Mouse (Mus musculus) retina, embryonic 14.5 days (tissue): Measurements from ENCODE around the gene March10.

Experiments
- DNase-seq: peaks from one replicate; pipeline ENCODE4 v3.0.0-alpha.2; 2015; ENCODE audit warnings: low spot score

March10 gene

DNA sequence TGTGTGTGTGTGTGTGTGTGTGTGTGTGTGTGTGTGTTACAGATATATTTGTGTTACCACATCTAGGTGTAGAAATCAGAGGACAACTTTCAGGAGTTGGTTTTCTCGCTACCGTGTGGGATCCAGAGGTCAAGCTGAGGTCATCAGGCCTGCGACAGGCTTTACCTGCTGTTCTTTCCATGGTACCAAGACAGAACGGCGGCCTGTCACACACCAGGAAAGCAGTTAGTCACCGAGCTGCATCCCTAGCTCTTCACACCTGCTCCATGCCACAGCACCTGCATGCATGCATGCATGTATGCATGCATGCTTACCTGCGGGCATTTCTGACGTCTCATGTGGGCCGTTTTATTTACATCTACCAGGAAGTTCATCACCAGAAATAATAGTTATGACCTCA, 9.0 kb upstream of the March10 start:
- no peak for DNase-seq

DNA sequence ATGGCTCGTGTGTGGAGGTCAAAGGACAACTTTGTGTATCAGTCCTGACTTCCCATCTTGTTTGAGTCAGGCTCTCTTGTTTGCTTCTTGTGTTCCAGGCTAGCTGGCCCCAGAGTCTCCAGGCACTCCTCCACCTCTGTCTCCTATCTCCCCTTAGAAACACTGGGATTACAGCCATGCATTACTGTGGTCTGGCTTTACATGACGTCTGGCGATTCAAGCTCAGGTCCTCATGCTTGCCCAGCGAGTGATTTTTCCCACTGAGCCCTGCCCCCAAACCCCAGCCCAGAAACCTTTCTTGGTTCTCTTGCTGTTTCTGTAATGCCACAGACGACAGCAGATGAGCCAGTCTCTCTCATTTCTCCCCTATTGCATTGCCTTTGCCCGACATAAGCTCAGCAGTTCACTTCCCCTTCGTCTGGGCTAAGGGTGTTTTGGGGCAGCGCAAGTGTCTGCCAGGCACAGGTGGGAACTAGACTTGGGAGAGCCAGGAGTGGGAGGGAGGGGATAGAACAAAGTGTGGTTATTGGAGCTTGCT, 8.0 kb upstream of the March10 start:
- no peak for DNase-seq

DNA sequence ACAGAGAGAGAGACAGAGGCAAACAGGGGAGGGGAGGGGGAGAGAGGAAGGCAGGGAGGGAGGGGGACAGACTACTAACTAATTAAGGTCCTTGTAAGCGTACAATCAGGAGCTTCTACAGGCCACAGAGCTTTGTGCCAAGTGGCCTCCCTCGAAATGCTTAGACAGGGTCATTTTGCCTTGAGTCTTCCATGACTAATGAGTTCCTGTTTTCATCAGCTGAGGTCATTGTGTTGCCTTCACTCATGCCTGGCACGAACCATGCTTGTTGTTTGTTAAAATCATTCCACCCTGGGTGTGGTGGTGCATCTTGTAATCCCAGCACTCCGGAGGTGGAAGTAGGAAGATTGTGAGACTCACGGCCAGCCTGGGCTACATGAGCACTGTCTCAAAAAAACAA, 3.4 kb upstream of the March10 start:
- no peak for DNase-seq

DNA sequence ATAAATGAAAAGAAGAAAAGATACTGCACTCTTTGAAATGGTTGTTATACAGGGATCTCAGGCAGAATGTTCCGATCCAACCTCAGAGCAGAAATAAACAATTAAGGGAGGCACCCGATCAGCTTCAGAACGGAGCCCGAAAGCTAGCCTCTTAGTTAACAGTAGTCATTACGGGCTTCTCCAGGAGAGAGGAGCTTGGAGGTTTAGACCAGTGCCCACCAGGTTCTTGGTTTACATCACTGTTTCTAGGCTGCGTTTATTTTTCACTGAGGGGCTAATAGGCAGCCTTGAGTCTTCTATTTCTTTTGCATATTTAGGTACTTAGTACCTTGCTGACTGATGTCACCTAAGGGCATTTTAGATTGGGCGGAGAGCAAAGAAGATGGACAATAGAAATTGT, 506 bp upstream of the March10 start:
- no peak for DNase-seq

DNA sequence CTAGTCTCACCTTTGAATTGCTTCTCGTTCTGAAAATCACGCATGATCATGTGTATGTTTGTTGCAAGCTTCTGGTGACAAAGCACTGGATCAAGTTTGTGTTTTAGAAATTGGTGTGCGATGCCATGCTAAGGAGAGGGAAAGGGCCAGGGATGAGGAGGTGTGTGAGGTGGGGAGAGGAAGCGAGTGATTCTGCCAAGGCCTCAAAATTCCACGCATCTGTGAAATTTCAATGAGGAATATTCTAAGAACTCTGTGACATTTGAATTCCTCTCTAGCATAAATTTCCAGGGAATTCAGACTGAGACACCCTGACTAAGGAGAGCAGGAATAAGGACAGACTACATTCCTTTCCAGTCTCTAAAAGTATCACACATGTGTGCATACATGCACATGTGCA, 1.4 kb downstream of the March10 start:
- DNase-seq: no peak

DNA sequence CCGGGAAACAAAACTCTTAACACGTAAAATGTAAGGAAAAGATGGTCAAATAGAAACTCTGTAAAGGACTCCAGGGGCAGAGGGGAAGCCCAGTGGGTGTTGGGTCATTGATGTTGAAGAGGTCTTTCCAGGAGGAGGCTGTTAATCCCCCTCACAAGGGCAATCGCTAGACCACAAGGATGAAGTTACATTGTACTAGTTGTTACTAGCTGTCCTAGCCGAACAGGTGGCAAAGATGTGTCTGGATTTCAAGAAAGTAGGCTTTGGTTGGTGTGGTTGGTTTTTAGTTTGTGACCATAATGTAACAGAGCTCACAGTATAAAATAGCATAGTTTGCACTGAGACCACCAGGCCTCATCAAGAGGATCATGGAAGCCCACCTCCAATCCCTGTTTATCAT, 3.5 kb downstream of the March10 start:
- DNase-seq: no peak

DNA sequence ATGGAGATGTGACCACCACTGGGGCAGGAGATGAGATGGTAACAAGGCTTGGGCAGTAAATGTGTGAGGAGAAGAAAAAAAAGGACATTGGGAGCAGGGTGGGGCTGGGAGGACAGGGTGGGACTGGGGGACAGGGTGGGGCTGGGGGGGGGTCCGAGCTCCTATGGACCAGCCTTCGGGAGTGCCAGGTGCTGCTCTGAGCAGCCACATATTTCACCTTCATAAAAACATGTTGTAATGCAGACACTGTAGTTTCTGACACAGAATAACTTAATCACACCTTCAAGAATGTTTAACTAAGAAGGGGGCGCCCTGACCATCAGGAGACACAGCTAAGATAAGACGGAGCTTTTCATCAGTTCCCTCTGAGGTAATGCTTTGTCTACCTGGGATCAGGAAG, 4.0 kb downstream of the March10 start:
- no peak for DNase-seq

DNA sequence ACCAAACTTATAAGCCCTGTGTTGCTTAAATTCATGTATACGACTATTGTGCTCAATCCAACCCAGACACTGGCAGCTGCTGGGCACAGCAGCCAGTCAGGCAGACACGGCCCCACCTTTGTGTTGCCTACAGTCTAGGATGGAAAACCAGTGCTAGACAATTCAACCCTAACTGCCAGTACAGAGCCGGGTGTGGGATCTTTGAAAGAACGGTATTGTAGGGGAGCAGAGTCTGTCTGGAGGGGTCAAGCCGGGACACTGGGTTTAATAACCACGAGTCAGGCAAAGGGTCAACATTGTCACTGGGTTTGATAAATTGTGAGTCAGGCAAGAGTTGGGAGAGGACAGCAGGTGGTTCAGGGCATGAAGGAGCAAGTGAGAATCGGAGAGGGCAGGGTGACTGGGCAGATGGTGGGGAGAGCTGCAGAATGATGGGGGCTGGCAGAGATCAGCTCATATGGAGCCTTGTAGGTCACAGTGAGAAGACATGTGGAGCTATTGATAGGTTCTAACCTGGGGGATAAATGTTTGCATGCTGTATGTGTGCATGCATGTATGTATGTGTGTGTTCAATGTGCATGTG, 4.9 kb downstream of the March10 start:
- DNase-seq: no peak

DNA sequence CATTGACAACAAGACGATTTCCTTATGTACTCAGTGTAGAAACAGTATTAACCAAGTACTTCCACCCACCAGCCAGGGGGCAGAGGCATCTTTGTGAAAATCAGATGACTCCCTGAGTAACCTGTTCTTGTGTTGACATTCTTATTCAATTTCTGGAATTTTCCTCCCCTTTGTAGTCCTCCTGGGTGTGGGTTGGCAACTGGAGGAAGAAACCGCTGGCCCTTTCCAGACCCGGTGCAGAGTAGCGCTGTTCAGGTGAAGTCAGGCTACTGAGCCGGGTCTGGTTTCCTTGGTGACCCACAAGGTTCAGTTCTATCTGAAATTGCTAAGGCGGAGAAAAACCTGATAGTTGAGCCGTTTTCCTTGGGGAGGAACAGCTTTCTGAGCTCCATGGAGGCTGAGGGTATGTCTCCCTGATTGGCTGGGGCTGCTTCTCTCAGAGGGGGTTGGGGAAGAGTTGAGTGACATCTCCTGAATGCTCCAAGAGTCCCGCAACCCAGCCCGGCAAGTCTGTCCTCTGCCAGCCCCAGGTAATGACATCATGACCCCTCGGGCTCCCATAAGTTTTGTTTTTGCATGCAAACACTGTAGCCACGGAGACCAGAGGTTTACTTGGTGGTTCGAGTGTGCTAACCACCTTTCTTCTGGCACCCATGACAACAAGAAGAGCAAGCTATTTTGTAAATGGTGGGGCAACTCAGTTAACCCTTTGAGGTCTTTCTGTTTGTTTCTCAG, 6.8 kb downstream of the March10 start:
- DNase-seq: no peak

DNA sequence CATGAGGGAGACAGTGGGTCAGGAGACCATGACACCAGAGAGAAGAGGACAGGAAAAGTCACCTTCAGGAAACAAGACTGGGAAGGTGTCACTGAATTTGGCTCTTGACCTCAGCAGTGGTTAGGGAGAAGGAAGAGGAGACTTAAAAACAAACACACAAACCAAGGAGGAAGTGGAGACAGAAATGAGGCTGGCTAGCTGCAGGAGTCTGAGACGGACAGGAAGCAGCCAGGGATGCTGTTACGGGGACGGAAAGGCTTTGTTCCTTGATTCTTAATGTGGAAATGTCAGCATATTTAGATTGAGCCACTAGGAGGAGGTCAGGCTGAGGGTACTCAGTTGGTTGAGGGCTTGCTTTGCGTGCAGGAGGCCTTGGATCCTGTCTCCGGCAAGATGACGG, 8.9 kb downstream of the March10 start:
- DNase-seq: no peak

DNA sequence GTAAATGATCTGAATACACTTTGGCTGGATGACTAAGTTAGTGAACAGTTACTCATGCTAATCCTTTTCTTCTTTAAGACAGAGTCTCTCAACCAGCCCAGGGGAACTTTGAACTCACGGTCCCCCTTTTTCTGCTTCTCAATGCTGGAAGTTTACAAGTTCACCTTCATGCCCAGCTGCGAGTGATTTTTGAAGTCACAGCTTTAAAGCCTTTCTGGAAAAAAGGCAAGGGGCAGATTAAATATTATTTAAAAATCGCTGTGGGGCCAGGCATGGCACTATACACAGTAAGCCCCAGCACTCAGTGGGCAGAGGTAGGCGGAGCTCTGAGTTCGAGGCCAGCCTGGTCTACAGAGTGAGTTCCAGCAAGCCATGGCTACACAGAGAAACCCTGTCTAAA, 10.3 kb downstream of the March10 start:
- no peak for DNase-seq

DNA sequence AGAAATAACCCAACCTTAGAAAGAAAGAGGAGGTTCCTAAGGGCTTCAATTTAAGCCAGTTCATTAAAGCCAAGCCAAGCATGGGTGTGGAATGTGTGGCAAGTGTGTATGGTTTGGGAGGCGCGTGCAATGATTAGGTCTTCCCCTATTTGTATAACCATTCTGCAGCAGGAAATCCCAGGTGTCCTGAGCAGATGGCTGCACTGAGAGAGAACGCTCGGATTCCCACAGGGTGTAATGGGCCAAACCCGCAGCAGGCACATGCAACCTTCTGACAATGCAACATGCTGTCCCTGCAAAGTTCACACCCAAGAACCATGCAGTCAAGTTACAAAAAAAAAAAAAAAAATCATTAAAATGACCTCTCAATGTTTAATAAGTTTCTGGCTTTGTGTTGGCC, 10.8 kb downstream of the March10 start:
- DNase-seq: no peak

DNA sequence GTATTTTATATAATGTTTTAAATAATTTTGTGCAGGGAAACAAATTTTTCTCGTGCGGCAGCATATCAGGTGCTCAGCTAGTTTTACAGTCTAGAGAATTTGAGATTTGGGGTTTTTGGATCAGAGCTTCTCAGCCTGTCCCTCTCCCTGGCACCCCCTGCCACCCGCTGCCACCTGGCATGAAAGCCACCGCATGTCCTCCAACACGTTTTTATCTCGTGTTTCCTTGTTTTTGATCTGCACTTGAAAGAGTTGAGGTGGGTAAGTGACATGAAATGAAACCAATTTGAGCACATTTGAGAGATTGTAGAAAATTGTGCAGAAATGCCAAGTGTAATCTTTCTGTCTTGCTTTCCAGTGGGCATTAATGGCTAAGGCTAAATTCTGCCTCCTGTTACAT, 11.6 kb downstream of the March10 start:
- no peak for DNase-seq

DNA sequence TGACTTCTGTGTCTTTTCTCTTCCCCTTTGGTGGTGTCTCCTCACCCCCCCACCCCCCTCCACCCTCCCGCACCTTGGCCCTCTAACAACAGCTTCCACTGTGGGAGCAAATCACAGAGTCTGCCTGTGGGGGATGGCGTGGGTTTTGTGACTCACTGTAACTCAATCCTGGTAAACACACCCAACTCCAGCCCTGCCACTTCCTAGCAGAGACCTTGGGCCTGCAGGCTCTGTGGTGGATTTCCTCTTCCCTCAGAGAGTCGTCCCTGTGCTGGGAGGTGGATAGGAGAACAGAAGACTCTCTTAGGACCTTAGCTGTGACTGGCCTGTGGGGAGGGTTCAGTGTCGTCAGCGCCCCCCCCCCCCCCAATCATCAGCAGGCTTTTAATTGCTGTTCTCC, 13.0 kb downstream of the March10 start:
- no peak for DNase-seq

DNA sequence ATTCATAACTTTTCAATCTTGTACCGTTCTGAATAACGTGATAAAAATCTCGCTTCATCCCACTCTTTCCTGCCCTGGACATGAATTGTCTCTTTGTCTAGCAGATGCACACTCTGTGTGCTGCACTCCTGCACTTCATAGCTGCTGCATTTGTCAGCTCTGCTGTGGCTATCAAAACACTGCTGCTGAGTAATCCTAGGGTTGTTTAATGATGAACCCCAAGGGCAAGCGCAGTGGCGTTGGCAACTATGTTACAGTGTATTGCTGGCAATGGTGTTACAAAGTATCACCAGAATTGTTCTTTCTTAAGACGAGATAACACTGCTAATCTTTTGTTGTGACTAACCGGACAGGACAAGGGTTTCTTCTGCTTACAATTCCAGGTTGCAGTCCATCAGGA, 16.7 kb downstream of the March10 start:
- DNase-seq: no peak

DNA sequence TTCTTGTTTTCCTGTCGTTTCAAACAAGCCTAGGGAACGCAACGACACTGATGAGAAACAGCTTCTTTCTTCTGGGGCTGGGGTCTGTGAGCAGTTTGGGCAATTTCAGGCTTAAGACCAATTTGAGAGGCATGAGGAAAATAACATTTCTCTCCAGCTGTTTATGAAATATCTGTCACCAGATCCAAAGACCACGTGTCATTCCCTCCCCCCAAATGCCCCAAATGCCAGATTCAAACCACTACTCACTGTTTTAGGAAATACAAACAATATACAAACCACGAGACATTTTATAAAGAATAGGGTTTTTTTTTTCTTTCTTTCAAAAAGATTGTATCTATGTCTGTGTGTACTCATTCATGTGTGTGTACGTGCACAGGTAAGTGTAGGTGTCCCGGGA, 17.6 kb downstream of the March10 start:
- no peak for DNase-seq

DNA sequence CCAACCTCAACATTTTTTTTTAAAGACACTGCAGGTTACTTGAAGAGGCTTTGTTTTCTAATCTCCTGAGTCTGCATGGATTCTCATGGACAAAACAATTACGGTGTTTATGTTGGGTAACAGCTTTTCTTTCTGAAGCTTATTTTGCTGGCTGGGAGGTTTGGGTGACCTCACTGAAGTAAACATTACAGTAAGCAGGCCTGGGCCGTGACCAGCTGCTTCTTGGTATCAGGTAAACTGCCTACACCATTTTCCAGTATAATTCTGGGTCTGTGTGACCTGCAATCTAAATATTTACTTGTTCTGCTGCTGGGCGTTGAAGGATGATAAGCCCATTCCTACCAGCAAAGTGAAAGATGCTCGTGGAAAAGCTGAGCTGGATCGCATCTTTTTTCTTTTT, 30.1 kb downstream of the March10 start:
- no peak for DNase-seq

DNA sequence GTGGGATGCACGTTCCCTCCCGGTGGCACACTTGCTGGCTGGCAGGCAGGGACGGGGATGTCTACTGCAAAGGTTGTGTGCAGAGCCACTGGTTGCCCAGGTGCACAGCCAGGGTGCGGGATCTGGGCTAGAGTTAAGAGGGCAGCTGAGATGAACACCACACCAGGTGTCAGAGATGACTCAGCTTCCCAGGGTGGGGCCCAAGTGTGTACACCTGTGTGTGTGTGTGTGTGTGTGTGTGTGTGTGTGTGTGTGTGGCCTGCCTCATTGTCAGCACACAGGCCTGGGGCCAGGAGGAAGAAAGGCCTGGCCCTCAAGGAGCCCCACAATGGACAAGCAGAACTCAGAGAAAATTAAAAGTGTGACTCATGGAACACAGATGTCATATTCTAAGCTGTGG, 31.9 kb downstream of the March10 start:
- DNase-seq: no peak

DNA sequence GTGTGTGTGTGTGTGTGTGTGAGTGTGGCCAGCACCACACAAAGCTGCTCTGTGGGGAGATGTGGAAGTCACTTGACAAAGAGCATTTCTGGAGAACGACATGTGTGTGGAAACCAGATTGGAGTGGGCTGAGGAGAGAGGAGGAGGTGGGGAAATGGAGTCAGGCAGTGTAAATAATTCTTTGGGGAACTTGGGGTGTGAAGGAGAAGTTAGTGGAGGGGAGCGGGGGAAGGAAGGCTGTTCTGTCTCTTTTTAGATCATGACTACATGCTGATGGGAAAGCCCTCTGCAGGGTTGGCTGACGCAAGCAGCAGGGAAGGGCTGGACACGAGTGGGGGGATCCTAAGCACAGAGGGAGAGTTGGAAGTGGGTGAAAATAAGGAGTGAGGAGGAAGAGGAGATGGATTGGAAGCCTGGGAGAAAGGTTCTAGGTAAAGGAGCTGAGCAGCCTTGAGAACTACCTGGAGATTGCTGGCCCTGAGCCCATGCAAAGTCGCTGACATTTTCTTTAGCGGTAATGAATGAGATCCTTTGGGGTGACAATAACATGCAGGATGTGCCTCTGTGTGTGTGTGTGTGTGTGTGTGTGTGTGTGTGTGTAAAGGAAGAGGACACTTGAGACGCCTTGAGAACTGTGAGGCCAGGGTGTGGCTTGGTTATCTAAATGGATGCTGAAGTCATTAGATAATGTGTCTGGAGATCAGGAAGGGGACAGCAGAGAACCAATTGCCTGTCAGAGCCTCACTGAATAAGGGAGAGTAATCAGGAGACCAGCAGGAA, 35.7 kb downstream of the March10 start:
- no peak for DNase-seq

DNA sequence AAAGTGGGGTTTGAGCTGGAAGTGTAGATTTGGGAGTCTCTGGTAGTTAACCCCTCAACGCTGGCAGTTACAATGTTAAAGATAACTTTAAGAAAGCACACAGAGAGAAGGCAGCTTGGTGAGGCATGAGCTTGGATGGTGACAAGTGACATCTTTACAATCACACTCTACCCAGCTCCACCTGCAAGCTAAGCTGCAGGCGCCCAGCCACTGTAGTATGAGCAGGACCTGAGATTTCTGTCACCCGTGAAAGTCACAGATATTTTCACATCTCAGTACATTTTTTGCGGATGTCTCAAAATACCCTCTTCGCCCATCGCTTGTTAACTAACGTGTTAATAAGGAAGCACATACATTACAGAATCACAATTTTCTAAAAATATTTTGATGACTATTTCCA, 36.6 kb downstream of the March10 start:
- DNase-seq: no peak

DNA sequence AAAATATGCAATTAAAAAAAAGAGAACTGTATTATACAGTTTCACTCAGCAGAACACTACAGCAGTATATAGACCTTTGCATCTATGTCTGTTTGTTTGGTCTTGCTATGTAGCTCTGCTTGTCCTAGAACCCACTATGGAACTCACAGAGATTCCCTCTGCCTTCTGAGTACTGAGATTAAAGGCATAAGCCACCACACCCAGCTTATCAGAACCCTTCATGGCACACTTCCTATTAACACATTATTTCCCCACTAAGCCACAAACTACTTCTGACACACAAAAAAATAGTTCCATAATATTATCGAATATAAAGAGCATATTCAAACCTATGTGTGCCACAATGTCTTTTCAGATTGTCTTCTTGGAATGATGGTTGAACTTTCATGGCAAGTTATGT, 42.5 kb downstream of the March10 start:
- no peak for DNase-seq

DNA sequence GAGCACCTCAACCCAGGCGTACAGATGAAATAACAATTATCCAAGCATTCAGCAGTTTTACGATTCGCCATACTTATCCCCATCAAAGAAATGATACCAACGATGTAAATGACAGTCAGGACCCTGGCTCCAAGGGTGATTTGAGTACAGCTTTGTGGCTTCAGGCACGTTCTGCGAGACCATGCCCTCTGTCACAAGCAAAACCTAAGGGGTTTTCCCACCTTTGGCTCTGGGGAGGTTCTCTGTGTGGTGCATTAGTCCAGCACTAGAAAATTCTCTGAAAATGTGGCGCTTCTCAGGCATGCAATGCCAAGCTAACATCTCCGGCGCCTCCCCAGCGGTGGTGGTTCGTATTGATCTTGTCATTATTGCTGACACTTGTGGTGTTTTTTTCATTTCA, 47.1 kb downstream of the March10 start:
- no peak for DNase-seq

DNA sequence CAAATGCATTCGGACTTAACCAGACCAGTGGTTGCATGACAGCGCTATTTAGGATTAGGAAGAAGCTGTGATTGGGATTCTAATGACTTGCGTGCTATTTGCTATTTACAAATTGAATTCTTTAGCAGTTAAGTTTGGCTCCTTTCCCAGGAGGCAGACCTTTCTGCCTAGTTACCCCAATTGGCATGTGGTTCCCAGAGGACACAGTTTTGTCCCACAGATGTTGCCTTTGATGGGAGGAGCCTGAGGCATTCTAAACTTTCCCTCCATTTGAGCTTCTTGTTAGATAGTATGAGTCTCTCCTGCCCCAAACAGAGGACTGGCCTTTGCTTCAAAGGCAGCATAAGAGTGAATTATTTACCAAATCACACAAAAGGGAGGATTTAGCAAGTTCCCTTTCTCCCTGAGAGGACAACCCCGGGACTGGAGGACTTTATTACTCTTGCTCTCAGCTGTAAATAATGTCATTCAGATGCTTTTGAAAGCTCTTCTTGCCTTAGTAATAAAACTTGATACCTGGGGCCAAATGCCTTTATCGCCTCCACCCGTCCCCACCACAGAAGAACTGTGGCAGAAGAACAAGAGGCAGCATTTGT, 48.6 kb downstream of the March10 start:
- no peak for DNase-seq
